Mouse (Mus musculus): ENCODE measurements around the gene Olfr193. TPM values are rescaled to one million over a fixed set of nuclear protein-coding genes. Genes with fewer than 3 reads are reported as not detected.
"Not testable (repeated sequence)": the region's sequence is repeated elsewhere in the genome, so short reads cannot be mapped to it uniquely, and the experiment has no call there.

Gene Olfr193
- polyA plus RNA-seq (2015; fragmentation: Nextera tagmentation; extraction: Ambion mirVana), result not detected in 2 replicates

DNA sequence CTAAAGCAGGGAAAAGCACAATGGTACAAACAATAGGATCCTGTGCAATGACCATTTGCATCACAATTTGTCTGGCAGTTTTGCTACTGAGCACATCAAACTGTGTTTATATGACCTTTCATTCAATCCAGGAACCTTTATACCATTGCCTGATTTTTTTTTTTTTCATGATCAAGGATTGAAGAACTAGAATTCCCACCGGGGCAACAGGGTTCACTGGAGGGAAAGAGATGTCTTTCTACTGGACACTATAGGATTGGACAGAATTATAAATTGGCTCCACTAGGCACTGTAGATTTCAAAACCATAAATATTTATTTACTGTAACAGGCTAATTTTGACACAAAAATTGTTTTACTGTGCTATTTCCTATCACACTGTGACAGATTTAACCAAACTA, at the start of gene Olfr193:
Gene Olfr193, minus strand, starts transcription at position 101 of the 400 bp plus-strand sequence.
- Histone ChIP-seq H3K4me2 (ENCODE audit: low read depth, low read length) (no peak within 1 kb of the TSS), H3K4me1 (ENCODE audit: control insufficient read depth, low read depth, low read length) (no peaks in the 10 kb centered on the region), H3K27ac (ENCODE audit: low read length) (no peak within 1 kb of the TSS), H3K4me3 (ENCODE audit: low read depth, low read length) (no peak within 1 kb of the TSS), H3K36me3 (ENCODE audit: control insufficient read depth, insufficient read depth) (no peaks in the 10 kb centered on the region), H3K27me3 (ENCODE audit: control insufficient read depth, insufficient read depth, low read depth, low read length) (no peaks in the 10 kb centered on the region), H3K9me3 (replicated peaks; ENCODE audit: control insufficient read depth, low read length) (no peaks in the 10 kb centered on the region), H3K9ac (ENCODE audit: low read depth, low read length) (no peak within 1 kb of the TSS)
- no peak for ATAC-seq (ENCODE audit: low read depth)
- 50% methylated on average over 1 of the region's 1 CpGs for WGBS (ENCODE audit: insufficient replicate concordance)

GRCm38 (mm10) chr16:59151996-59152395, 40.3 kb upstream of the Olfr193 start:
- WGBS (ENCODE audit: insufficient replicate concordance), result 58% methylated on average over 2 of the region's 2 CpGs
- no peak for ATAC-seq (ENCODE audit: low read depth)
- no peaks in the 10 kb centered on the region for H3K27me3 ChIP-seq (ENCODE audit: control insufficient read depth, insufficient read depth, low read depth, low read length)
- H3K4me2 ChIP-seq (ENCODE audit: low read depth, low read length), result no peak overlapping the region
- no peaks in the 10 kb centered on the region for H3K36me3 ChIP-seq (ENCODE audit: control insufficient read depth, insufficient read depth)
- H3K4me3 ChIP-seq (ENCODE audit: low read depth, low read length), result no peak overlapping the region
- no peak overlapping the region for H3K9ac ChIP-seq (ENCODE audit: low read depth, low read length)
- no peaks in the 10 kb centered on the region for H3K9me3 ChIP-seq (replicated peaks; ENCODE audit: control insufficient read depth, low read length)
- no peaks in the 10 kb centered on the region for H3K4me1 ChIP-seq (ENCODE audit: control insufficient read depth, low read depth, low read length)
- no peak overlapping the region for H3K27ac ChIP-seq (ENCODE audit: low read length)

DNA sequence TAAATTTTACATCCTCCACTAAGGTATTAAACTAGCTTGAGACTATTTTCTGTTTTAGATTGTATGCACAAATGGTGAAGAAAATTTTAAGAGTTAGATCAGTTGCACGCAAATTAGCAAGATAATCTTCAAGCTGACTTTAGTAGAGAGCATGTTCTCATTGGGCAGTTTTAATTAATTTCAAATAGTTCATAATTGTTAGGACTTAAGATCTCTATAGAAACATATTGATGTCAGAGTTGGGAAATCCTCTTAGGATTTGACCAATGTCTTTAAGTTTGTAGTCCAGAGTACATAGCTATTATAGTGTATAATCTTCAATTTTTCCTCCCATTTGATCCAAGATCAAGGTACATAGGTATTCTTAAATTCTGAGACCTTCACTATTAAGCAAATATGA, 35.1 kb upstream of the Olfr193 start, which contains the start of gene Olfr195:
Gene Olfr195, plus strand, starts transcription at position 301 of the 400 bp plus-strand sequence.
- Histone ChIP-seq H3K9me3 (replicated peaks; ENCODE audit: control insufficient read depth, low read length) (no peaks in the 10 kb centered on the region), H3K36me3 (ENCODE audit: control insufficient read depth, insufficient read depth) (no peaks in the 10 kb centered on the region), H3K4me1 (ENCODE audit: control insufficient read depth, low read depth, low read length) (no peaks in the 10 kb centered on the region), H3K27ac (ENCODE audit: low read length) (no peak within 1 kb of the TSS), H3K27me3 (ENCODE audit: control insufficient read depth, insufficient read depth, low read depth, low read length) (no peaks in the 10 kb centered on the region), H3K4me2 (ENCODE audit: low read depth, low read length) (no peak within 1 kb of the TSS), H3K9ac (ENCODE audit: low read depth, low read length) (no peak within 1 kb of the TSS), H3K4me3 (ENCODE audit: low read depth, low read length) (no peak within 1 kb of the TSS)
- no peak for ATAC-seq (ENCODE audit: low read depth)
- WGBS (ENCODE audit: insufficient replicate concordance), result 63% methylated on average over 1 of the region's 1 CpGs

DNA sequence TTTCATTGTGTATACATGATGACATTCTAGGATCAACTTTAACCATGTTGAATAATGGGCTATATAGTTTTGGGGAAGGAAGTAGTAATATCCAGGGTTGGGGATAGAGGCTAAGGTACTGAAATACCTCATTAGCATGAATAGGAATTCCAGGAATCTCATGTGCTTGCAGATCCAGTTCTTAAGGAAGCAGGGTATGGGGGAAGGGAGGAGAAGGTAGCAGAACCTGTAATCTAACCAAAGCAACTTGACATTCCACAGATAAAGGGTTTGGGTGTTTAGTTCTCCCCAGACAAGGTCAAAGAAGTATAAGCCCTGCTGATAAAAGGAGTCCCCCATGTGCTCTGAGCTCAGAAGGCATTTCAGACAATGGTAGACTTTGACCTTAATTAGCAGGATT, 29.4 kb upstream of the Olfr193 start:
- Histone ChIP-seq H3K27me3 (ENCODE audit: control insufficient read depth, insufficient read depth, low read depth, low read length) (no peaks in the 10 kb centered on the region), H3K4me3 (ENCODE audit: low read depth, low read length) (no peak overlapping the region), H3K36me3 (ENCODE audit: control insufficient read depth, insufficient read depth) (no peaks in the 10 kb centered on the region), H3K4me2 (ENCODE audit: low read depth, low read length) (no peak overlapping the region), H3K9ac (ENCODE audit: low read depth, low read length) (no peak overlapping the region), H3K27ac (ENCODE audit: low read length) (no peak overlapping the region), H3K9me3 (replicated peaks; ENCODE audit: control insufficient read depth, low read length) (no peaks in the 10 kb centered on the region), H3K4me1 (ENCODE audit: control insufficient read depth, low read depth, low read length) (no peaks in the 10 kb centered on the region)
- ATAC-seq (ENCODE audit: low read depth), result no peak

- Histone ChIP-seq H3K36me3 (ENCODE audit: control insufficient read depth, insufficient read depth) (no peaks in the 10 kb centered on the region), H3K9ac (ENCODE audit: low read depth, low read length) (no peak overlapping the region), H3K4me1 (ENCODE audit: control insufficient read depth, low read depth, low read length) (no peaks in the 10 kb centered on the region), H3K4me3 (ENCODE audit: low read depth, low read length) (no peak overlapping the region), H3K27me3 (ENCODE audit: control insufficient read depth, insufficient read depth, low read depth, low read length) (no peaks in the 10 kb centered on the region), H3K4me2 (ENCODE audit: low read depth, low read length) (no peak overlapping the region), H3K9me3 (replicated peaks; ENCODE audit: control insufficient read depth, low read length) (peaks cover 2% of the 10 kb centered on the region; the same call in 1 of the 2 replicates), H3K27ac (ENCODE audit: low read length) (no peak overlapping the region)
- 56% methylated on average over 1 of the region's 1 CpGs for WGBS (ENCODE audit: insufficient replicate concordance)
- ATAC-seq (ENCODE audit: low read depth), result no peak
These were observed 19.1 kb upstream of the Olfr193 start for GRCm38 (mm10) chr16:59130740-59131139.

DNA sequence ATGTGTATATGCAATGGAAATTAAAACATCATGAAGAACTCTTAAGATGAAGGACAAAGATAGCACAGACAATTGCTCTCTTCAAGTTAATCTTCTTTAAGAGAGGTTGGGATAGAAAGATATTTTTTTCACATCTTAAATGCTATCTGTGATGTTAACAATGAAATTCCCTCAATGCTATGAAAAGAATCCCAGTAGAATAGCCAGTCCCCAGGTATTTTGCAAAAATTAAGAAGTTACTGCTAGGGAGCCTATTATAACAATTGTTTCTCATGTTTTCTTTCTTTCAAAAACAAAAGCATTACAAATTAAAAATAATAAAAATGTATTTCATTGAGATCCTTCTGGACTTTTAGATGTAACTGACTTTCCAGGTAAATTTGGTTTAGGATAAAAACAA, 9.3 kb upstream of the Olfr193 start, which contains the start of gene Olfr194:
Gene Olfr194, minus strand, starts transcription at position 101 of the 400 bp plus-strand sequence.
- no peaks in the 10 kb centered on the region for H3K27me3 ChIP-seq (ENCODE audit: control insufficient read depth, insufficient read depth, low read depth, low read length)
- H3K4me1 ChIP-seq (ENCODE audit: control insufficient read depth, low read depth, low read length), result no peaks in the 10 kb centered on the region
- no peaks in the 10 kb centered on the region for H3K36me3 ChIP-seq (ENCODE audit: control insufficient read depth, insufficient read depth)
- no peak within 1 kb of the TSS for H3K9ac ChIP-seq (ENCODE audit: low read depth, low read length)
- no peak within 1 kb of the TSS for H3K4me3 ChIP-seq (ENCODE audit: low read depth, low read length)
- ATAC-seq (ENCODE audit: low read depth), result no peak
- H3K9me3 ChIP-seq (replicated peaks; ENCODE audit: control insufficient read depth, low read length), result no peaks in the 10 kb centered on the region
- H3K27ac ChIP-seq (ENCODE audit: low read length), result no peak within 1 kb of the TSS
- no peak within 1 kb of the TSS for H3K4me2 ChIP-seq (ENCODE audit: low read depth, low read length)

- not testable (repeated sequence) for ATAC-seq (ENCODE audit: low read depth); H3K36me3 ChIP-seq (ENCODE audit: control insufficient read depth, insufficient read depth); H3K27ac ChIP-seq (ENCODE audit: low read length); H3K4me1 ChIP-seq (ENCODE audit: control insufficient read depth, low read depth, low read length); H3K4me2 ChIP-seq (ENCODE audit: low read depth, low read length); H3K4me3 ChIP-seq (ENCODE audit: low read depth, low read length); H3K9ac ChIP-seq (ENCODE audit: low read depth, low read length); H3K27me3 ChIP-seq (ENCODE audit: control insufficient read depth, insufficient read depth, low read depth, low read length); H3K9me3 ChIP-seq (replicated peaks; ENCODE audit: control insufficient read depth, low read length)
- 47% methylated on average over 5 of the region's 5 CpGs for WGBS (ENCODE audit: insufficient replicate concordance)
These were observed 3.2 kb downstream of the Olfr193 start for GRCm38 (mm10) chr16:59108522-59108921.

DNA sequence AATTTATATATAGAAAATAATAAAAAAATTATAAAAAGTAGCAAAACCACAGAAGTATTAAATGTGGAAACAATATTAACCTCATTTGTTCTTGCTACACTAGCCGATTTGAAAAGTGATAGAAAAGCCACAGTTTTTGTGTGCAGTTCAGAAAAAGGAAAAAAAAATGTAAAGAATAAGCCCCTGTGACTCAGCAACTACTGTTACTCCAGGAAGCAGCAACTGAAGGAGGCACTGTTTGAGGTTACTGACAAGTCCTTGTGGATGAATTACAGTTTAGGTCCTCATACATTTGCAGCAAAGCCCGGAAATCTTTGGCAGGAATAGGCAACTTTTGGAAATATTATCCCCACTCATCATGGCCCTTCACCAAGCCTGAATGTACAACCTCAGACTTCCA, 6.4 kb downstream of the Olfr193 start:
- no peak overlapping the region for H3K27ac ChIP-seq (ENCODE audit: low read length)
- no peak overlapping the region for H3K9ac ChIP-seq (ENCODE audit: low read depth, low read length)
- H3K4me2 ChIP-seq (ENCODE audit: low read depth, low read length), result no peak overlapping the region
- H3K27me3 ChIP-seq (ENCODE audit: control insufficient read depth, insufficient read depth, low read depth, low read length), result no peaks in the 10 kb centered on the region
- 34% methylated on average over 2 of the region's 2 CpGs for WGBS (ENCODE audit: insufficient replicate concordance)
- ATAC-seq (ENCODE audit: low read depth), result no peak
- no peaks in the 10 kb centered on the region for H3K9me3 ChIP-seq (replicated peaks; ENCODE audit: control insufficient read depth, low read length)
- no peaks in the 10 kb centered on the region for H3K4me1 ChIP-seq (ENCODE audit: control insufficient read depth, low read depth, low read length)
- H3K4me3 ChIP-seq (ENCODE audit: low read depth, low read length), result no peak overlapping the region
- no peaks in the 10 kb centered on the region for H3K36me3 ChIP-seq (ENCODE audit: control insufficient read depth, insufficient read depth)

GRCm38 (mm10) chr16:59089722-59090121, 22.0 kb downstream of the Olfr193 start, which contains the start of gene Olfr191:
Gene Olfr191, minus strand, starts transcription at chr16:59089822.
- not testable (repeated sequence) for H3K36me3 ChIP-seq (ENCODE audit: control insufficient read depth, insufficient read depth); H3K4me1 ChIP-seq (ENCODE audit: control insufficient read depth, low read depth, low read length); H3K9me3 ChIP-seq (replicated peaks; ENCODE audit: control insufficient read depth, low read length); H3K27me3 ChIP-seq (ENCODE audit: control insufficient read depth, insufficient read depth, low read depth, low read length); ATAC-seq (ENCODE audit: low read depth); H3K9ac ChIP-seq (ENCODE audit: low read depth, low read length); H3K27ac ChIP-seq (ENCODE audit: low read length); H3K4me3 ChIP-seq (ENCODE audit: low read depth, low read length); H3K4me2 ChIP-seq (ENCODE audit: low read depth, low read length)
- 15% methylated on average over 1 of the region's 1 CpGs for WGBS (ENCODE audit: insufficient replicate concordance)
